Mouse (Mus musculus): ENCODE measurements at regions not wholly inside any gene's neighbourhood (a gene's known extent, or its start where the extent isn't known, plus 50 kb on each side); places are given as distances from the start of the nearest gene placed in this dataset.
"Not testable (repeated sequence)": the region's sequence is repeated elsewhere in the genome, so short reads cannot be mapped to it uniquely, and the experiment has no call there.

DNA sequence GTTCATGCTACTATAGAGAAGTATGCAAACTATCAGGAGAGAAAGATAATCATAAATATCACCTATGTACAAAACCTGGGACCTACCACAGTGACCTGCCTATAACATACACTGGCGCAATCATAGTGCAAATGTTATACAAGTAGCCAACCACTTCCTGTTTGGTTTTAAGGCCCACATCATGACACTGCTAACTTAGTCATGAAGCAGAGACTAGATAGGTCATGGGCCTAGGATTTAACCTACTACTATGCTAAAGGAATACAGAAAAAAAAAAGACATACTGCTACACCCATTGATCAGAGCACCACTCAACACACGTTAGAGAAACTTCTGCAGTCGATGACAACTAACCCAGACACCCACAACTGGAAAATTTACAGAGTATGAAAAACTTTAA is 498.6 kb upstream of the Acvr2a start:
- POLR2A ChIA-PET = no interaction called here

DNA sequence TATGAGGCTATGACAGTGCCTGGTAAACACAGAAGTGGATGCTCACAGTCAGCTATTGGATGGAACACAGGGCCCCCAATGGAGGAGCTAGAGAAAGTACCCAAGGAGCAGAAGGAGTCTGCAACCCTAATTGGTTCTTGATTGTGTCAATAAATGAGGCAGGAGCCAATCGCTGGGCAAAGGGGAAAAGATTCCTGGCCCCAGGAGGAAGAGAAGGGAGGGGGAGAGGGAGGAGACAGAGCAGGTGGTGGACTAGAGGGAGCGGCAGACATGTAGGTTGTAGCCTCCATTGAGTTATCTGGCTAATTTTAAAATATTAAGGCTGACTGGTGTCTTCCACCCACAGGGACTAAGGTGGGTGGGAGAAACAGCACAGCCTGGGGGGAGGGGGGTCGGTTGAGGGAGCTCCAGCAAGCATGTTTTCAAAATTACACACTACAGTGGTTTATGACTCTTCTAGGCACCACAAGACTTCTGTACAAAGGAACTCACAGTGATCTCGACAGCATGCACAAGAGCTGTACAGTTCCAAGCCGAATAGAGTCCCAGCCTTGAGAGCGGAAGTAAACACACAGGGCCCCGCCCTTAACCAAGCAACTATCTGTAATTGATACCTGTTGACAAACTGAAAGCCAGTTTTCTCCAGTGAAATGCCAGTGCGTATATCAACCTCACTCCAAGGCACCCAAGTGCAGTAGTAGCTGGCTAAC is 497.6 kb upstream of the Acvr2a start:
- POLR2A ChIA-PET = no interaction called here

More for the DNA sequence above, 498.6 kb upstream of the Acvr2a start:
- CTCF ChIA-PET = no interaction called here

DNA sequence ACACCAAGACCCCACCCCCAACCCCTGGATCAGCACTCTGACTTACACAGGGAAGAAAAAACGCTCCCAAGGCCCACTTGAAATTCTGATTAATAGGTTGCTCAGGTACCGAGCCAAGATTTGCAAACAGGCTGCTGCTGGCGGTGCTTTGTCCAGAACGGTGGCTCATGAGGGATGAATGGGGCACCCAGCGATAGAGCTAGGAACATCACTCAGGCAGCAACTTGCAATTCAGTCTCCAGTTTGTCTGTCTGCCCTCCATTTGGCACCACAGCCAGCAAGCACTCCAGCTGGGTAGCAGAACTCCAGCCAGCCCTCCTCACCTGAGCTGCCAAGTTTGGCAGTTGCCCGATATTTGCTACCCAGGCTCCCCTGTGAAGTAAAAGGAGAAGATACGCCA is 496.1 kb upstream of the Acvr2a start:
- POLR2A ChIA-PET = no interaction called here

More for the DNA sequence above, 497.6 kb upstream of the Acvr2a start:
- CTCF ChIA-PET = no interaction called here

DNA sequence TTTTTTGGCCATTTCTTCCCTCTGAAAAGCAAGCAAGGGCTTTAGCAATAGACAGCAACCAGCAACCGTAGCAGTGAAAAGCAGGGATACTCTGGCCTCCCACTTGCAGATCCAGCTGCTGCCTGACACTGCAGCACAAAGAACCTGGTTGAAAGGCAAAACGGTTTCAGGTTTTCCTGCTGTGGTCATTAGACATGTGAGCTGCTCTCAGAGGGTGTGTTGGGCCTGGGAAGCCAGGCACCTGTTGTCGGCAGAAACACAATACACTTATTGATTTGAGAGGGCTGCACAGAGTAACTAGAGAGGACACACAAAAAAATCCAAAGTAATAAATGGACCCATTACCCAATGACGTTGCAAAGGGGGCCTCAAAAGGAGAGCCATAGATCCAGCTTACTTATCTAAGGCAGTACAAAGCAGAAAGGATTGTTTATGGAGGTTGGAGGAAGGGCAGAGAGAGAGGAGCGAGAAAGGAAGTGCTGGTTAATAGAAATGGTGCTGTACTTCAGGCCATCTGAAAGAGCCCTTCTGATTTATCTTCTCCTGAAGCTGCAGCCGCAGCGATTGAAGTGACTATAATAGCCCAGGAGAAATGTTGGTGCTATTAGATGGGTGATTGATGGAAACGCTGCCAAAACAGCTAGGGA is 495.4 kb upstream of the Acvr2a start:
- POLR2A ChIA-PET = interaction anchor here in 1 of 4 experiments (0.6 kb wide), 1 partner anchor 354 kb away, joined by 3 read pairs; no protein-coding TSS in a partner anchor

More for the DNA sequence above, 496.1 kb upstream of the Acvr2a start:
- CTCF ChIA-PET = no interaction called here

DNA sequence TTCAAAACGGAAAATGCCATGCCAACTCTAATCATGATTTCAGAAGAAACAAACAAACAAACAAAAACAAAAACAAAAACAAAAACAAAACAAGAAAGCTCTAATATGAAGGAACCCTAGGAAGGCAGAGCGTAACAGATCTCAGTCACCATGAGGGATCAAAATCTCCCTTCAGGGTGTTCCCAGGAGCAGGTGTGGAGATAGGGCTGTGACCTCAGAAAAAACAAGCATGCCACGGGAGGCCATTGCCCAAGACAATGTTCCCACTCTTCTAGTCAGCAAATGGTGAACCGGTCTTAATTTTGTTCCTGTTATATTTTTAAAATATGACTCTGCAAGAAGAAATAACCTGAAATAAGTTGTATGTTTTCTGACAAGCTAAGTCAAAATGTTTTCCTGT is 492.4 kb upstream of the Acvr2a start:
- ChIA-PET POLR2A (no interaction called here), CTCF (no interaction called here)

More for the DNA sequence above, 495.4 kb upstream of the Acvr2a start:
- CTCF ChIA-PET = no interaction called here

DNA sequence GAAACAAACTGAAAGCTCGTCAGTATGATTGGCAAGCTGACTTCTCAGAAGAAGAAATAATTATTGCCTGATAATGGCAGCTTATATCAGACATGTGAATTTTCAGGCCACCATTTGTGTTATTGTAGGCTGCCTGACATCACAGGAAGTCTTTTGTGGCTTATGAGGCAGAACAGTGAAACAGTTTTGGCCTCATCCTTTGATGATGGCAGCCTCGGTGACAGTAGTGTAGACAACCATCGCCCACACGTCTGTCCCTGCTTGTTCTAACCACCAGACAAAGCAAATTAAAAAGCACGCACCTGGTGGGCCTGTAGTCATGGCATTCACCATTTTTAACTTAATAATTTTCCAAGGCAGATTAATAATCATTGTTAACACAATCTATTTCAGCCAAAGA is 491.6 kb upstream of the Acvr2a start:
- CTCF ChIA-PET = no interaction called here

DNA sequence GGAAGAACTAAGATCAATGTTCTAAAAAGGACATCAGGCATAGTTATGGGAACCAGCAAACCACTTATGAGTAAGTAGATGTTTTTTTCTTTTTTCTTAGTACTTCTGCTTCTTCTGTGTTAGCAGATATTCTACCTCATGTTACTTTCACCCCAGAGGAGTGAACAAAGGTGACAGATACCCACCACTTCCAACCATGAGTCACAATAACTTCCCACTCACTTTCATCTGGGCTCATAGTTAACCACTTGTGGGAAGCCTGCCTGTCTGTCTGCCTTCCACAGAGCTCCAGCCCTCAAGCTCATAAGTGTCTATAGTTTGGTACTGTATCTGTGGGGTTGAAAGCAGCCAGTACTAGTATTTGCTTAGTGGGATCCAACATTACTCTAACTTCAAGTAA is 485.7 kb upstream of the Acvr2a start:
- ChIA-PET POLR2A (no interaction called here), CTCF (no interaction called here)

More for the DNA sequence above, 491.6 kb upstream of the Acvr2a start:
- POLR2A ChIA-PET = no interaction called here

DNA sequence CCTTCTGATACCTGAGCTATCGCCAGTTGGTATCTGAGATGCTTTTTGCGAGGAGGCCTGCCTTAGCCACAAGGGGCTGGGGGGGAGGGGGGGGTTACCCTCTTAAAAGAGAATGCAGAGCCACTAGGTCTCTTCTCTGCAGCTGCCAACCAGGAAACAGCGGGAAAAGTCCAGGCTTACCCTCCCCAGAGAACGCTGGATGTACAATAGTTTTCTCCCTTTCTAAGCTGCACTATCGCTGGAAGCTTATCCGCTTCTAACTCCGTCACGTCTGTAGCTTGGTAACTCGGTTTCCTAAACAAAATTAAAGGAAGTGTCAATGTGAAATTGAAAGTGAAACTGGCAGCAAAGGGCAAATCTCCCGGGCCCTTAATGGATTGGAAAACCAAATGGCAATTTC is 481.1 kb upstream of the Acvr2a start:
- ChIA-PET CTCF (interaction anchor here in 1 of 4 experiments (0.5 kb wide), 1 partner anchor 38 kb away, joined by 5 read pairs; no protein-coding TSS in a partner anchor), POLR2A (interaction anchor here in 1 of 4 experiments (0.8 kb wide), 1 partner anchor 29 kb away, joined by 4 read pairs; no protein-coding TSS in a partner anchor)

DNA sequence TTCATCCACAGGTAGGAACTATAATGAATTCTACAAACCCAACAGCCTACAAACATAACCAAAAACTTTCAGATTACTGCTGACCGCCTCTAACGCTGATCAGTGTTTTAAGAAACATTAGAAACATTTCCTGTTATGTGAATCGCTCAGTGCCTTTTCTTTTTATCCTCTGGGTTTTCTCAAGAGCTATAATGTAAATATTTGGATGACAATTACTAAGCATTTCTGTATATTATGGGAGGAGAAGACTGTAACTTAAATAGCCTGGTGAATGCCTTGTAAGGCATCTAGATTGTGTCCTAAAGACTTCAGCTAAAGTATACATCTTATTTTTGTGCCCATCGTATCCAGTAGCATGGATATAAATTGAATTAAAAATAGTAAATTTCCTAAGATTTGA is 465.9 kb upstream of the Acvr2a start:
- POLR2A ChIA-PET = no interaction called here
- CTCF ChIA-PET = no interaction called here

DNA sequence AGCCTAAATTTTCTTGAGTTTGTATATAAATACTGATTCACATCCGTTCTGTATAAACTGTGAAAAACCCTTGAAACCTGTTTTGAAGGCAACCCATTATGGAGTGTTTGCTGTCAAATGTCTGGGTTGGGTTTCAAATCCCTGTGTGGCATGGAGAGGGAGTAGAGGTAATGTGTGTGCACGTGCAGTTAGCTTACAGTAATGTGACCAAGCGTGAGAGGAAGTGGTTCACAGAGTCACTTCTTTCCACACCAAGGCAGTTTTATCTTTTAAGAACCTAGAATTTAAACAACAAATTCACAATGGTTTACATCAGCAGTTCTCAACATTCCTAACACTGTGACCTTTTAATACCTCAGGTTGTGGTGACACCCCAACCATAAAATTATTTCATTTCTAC is 464.1 kb upstream of the Acvr2a start:
- POLR2A ChIA-PET = no interaction called here
- CTCF ChIA-PET = no interaction called here

DNA sequence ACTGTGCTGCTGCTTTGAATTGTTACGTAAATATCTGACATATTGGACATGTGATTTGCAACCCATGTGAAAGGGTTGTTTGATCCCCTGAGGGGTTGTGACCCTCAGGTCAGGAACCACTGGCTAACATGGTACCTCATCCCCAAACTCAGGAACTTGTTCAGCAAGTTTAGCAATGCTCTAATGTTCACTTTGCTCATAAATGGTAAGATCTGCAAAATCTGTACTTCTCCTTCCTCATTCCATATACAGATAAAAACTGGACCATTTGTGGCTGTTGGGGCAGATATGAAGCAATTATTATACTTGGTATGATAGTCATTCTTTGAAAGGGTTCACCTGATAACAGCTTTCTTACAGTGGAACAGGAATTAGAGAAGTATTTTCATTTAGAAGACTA is 463.7 kb upstream of the Acvr2a start:
- ChIA-PET POLR2A (no interaction called here), CTCF (no interaction called here)

DNA sequence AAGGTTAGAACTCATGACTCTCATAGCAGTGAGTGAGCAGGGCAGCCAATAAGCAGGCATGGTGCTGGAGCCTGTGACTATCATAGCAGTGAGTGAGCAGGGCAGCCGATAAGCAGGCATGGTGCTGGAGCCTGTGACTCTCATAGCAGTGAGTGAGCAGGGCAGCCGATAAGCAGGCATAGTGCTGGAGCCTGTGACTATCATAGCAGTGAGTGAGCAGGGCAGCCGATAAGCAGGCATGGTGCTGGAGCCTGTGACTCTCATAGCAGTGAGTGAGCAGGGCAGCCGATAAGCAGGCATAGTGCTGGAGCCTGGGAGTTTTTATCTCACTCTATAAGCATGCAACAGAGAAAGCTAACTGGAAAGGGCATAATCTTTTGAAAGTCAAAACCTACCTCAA is 442.3 kb upstream of the Acvr2a start:
- POLR2A ChIA-PET = not testable (repeated sequence)
- CTCF ChIA-PET = interaction anchor here in 1 of 4 experiments (0.7 kb wide), 1 partner anchor 266 kb away, joined by 3 read pairs; no protein-coding TSS in a partner anchor

DNA sequence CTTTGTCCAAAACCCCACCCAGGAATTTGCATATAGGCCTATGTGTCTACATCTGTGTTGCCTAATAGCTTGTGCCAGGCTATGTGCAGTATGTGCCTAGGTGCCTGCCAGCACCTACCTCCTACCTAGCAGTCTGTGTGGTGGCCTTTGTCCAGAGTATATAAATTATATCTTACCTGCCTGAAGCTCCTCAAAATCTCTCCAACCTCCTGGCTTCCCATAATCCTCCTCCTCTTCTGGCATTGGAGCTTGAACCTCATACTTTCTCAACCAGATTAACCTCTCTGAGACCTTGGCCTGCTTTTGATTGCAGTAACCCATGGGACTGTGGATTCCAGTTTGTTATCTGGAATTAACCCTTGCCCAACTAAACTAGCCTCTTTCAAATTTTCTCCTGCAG is 440.8 kb upstream of the Acvr2a start:
- ChIA-PET CTCF (no interaction called here), POLR2A (no interaction called here)

DNA sequence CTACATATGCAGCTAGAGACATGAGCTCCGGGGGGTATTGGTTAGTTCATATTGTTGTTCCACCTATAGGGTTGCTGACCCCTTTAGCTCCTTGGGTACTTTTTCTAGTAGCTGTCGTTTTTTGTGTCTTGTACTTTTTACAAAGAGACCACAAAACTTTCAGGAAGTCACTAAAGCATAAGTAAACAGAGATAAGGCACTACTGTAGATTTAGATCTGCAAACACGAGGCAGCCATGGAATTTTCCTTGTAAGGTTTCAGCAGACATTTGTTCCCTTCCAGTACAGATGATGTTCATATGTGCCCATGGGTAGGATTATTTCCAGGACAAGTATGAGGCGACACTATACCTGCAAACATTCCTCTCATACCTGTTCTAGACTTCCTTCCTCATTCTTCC is 439.6 kb upstream of the Acvr2a start:
- ChIA-PET POLR2A (no interaction called here), CTCF (no interaction called here)

DNA sequence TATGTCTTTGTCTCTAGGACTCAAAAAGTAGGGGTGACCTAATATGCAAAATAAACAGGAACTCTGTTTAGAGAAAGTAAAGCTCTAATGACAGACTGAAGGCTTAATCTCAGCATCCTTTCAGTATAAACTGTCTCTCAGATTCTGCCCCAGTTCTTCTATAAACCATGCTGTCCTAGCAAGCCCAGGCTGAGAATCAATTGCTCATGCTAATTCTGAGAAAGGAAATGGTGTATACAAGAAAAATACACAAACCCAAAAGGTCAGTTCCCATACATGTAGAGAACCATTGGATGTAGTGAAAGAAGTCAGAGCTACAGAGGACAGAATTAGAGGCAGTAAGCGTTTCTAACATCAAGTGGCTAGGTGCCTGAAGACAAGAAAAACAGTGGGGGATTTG is 435.7 kb upstream of the Acvr2a start:
- POLR2A ChIA-PET = no interaction called here
- CTCF ChIA-PET = no interaction called here

DNA sequence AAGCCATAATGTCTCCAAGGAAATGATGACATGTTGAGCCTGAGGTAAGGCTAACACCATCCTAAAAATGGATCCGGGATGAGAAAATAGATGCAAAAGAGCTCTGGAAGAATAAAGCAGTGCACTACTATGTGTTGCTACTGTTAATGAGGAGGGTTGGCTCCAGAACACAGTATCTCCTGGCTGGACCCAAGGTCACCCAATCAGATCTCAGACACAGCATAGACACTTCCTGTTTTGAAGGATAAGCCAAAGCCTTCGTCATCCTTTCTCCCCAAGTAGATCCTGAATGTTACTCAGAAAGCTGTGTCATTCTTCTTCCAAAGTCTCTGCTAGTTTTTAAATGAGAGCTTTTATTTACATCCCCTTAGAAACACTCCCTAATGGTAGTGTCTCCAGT is 435.2 kb upstream of the Acvr2a start:
- POLR2A ChIA-PET = no interaction called here

DNA sequence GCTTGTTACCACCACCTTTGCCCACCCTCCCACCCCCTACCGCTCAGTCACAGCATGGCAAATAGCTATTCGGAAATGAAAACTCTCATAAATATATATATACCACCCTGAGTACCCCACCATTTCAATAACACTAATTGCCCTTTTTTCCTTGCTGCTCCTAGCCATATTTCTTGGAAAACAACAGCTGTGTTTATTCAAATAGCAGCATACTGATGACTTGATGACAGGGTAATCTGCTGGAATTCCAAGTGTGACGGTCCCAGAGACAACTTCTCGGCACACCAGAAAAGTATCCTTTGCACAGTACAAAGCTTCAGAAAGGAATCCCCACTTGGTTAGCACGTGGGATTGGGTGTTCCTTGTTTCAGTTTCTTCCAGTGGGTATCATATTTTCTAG is 433.8 kb upstream of the Acvr2a start:
- CTCF ChIA-PET = no interaction called here
- POLR2A ChIA-PET = interaction anchor here in 1 of 4 experiments (0.7 kb wide), 1 partner anchor 1732 kb away, joined by 3 read pairs; no protein-coding TSS in a partner anchor

More for the DNA sequence above, 435.2 kb upstream of the Acvr2a start:
- CTCF ChIA-PET = no interaction called here

DNA sequence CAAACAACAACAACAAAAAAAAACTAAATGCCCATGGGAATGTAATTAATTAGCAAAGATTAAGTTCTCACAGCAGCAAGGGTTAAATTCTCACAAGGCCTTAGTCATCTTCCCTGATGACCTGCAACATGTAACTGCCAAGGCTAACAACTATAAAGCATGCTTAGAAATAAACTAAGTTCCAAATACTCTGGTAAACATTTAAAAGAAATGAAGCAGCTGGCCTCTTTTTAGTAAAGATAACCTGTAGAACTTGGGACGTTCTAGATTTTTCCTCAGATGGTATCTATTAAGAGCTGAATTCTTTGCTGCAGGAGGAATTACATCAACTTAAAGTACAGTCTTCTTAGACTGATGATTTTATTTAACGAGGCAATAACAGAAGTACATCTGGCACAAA is 433.1 kb upstream of the Acvr2a start:
- CTCF ChIA-PET = no interaction called here
- POLR2A ChIA-PET = interaction anchor here in 1 of 4 experiments (0.7 kb wide), 1 partner anchor 1731 kb away, joined by 3 read pairs; no protein-coding TSS in a partner anchor

DNA sequence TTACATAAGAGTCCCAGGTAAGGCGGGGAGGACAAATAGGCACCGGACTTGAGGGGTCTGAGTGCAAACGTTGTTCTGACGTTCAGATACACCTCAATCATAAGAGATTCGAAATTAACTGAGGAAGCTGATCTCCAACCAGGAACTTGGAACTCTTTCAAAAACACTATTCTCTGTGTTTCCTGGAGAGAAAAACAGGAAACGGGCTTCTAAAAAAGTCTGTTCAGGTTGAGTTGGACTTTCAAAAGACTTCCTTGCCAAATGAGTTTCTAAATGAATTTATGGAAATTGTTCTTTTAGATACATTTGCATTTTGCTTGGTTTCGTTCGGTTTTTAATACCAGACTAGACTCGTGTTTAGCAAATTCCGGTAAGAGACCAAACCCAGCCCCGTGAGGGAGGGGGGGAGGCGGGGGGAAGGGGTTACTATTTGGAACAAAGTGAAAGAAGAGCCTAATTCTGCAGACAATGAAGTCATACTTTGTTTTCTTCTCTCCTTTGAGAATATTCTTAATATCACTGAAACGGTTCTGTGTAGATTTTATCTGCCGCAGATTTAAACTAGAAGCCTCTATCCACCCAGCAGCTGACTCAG is 432.3 kb upstream of the Acvr2a start:
- POLR2A ChIA-PET = no interaction called here
- CTCF ChIA-PET = interaction anchor here in 1 of 4 experiments (1.0 kb wide), 1 partner anchor 504 kb away, joined by 3 read pairs; no protein-coding TSS in a partner anchor

DNA sequence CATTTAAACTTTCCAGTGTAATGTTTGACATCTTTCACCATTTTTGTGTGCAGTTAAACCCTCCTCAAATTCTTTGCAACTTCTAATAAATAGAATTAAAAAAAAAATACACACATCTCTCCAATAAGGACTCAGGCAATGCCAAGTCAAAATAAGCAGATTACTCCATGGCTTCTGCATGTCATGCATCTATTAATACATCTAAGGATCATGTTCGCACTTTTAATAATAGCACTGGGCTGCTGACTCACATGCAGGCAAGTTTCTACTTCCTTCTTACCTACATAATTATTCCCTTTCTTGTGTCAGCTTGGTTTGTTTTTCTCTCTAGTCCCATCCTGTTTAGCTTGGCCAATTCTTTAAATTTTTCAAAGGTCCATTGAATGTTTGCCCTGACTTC is 415.4 kb upstream of the Acvr2a start:
- ChIA-PET CTCF (no interaction called here), POLR2A (no interaction called here)

DNA sequence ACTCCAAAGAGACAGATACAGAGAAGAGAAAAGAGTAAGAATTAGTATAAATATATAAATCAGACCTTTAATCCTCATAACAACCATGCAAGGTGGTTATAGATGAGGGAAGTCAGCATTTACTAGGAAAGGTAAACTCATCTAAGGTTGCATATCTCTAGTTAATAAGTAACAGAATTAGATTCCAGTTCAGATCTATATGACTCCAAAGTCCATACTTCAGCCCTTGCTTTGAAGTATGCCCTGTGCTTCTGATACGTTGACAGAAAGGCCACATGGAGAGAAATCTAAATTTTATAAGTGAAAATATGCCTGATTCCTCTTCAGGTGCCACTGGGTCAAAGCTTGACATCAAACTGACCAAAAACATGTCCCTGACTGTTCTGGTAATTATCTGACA is 414.7 kb upstream of the Acvr2a start:
- CTCF ChIA-PET = no interaction called here
- POLR2A ChIA-PET = no interaction called here

Data from embryonic stem cell, embryonic (primary cell).